Mouse (Mus musculus) midbrain, postnatal 0 days (tissue): ENCODE measurements around the gene Gnaz. TPM values are rescaled to one million over a fixed set of nuclear protein-coding genes. Genes with fewer than 3 reads are reported as not detected.

Source experiments
- ATAC-seq: fragments of 200-750 bp; cut with Nextera tagmentation; 2 replicates; pipeline ENCODE4 v1.8.0; 2017; ENCODE audit warnings: moderate number of reproducible peaks, mild to moderate bottlenecking, moderate TSS enrichment, moderate library complexity; ENCODE audit not compliant: low FRiP score
- DNase-seq: peaks from one replicate; pipeline ENCODE4 v3.0.0-alpha.2; 2015; ENCODE audit warnings: low spot score
- H3K27ac ChIP-seq: fragments of 300-500 bp; sonication (generic); 2 replicates; pipeline ENCODE4 v1.5.1; 2014; ENCODE audit warnings: low read depth, mild to moderate bottlenecking, low read length, mixed read lengths
- H3K27me3 ChIP-seq: fragments of 300-500 bp; sonication (generic); 2 replicates; pipeline ENCODE4 v1.6.1; 2014; ENCODE audit warnings: low read length, control low read depth, mixed read lengths; ENCODE audit not compliant: insufficient read depth
- H3K36me3 ChIP-seq: fragments of 300-500 bp; sonication (generic); 2 replicates; pipeline ENCODE4 v1.6.1; 2014; ENCODE audit warnings: low read length, control low read depth, mixed read lengths; ENCODE audit not compliant: insufficient read depth
- H3K4me1 ChIP-seq: fragments of 300-500 bp; sonication (generic); 2 replicates; pipeline ENCODE4 v1.6.1; 2014; ENCODE audit warnings: mild to moderate bottlenecking, control low read depth, antibody characterized with exemption, low read length, mixed read lengths; ENCODE audit not compliant: insufficient read depth
- H3K4me2 ChIP-seq: fragments of 300-500 bp; sonication (generic); 2 replicates; pipeline ENCODE4 v1.6.1; 2014; ENCODE audit warnings: low read depth, mild to moderate bottlenecking, low read length, mixed read lengths; ENCODE audit not compliant: poor library complexity, severe bottlenecking
- H3K4me3 ChIP-seq: fragments of 300-500 bp; sonication (generic); 2 replicates; pipeline ENCODE4 v1.5.1; 2014; ENCODE audit warnings: low read depth, mild to moderate bottlenecking, low read length, moderate library complexity
- H3K9ac ChIP-seq: fragments of 300-500 bp; sonication (generic); replicated peaks from 2 replicates; pipeline ENCODE4 v1.6.1; 2014; ENCODE audit warnings: mild to moderate bottlenecking, low read length, moderate library complexity, mixed read lengths; ENCODE audit not compliant: poor library complexity, severe bottlenecking
- H3K9me3 ChIP-seq: fragments of 300-500 bp; sonication (generic); 2 replicates; pipeline ENCODE4 v1.6.1; 2016; ENCODE audit warnings: low read length, control low read depth
- CTCF ChIP-seq: IDR thresholded peaks from 2 replicates; pipeline ENCODE4 v1.5.1; 2016; ENCODE audit warnings: antibody characterized with exemption, mild to moderate bottlenecking
- WGBS: fragments of 180-500 bp; shearing (Covaris S2); extraction: QIAGEN DNeasy Blood & Tissue Kit; methylation state at CpG from one replicate; pipeline ENCODE4 v1.1.7; 2014; 5-methylcytosine and 5-hydroxymethylcytosine counted together
- polyA plus RNA-seq: library from polyadenylated mRNA; unstranded; fragments of >200 nt; fragmentation: Nextera tagmentation; extraction: Ambion mirVana; gene quantifications from 2 replicates; pipeline ENCODE4 v1.2.1, GENCODE M21; 2015
- total RNA-seq: library from RNA; depleted of rRNA; stranded (reverse); fragments of >200 nt; gene quantifications from 2 replicates; pipeline ENCODE4 v1.2.3, GENCODE M21; 2014

Gene Gnaz
- total and polyA plus RNA-seq, 2 experiments from 2014 or later, result 132 to 219 TPM

DNA sequence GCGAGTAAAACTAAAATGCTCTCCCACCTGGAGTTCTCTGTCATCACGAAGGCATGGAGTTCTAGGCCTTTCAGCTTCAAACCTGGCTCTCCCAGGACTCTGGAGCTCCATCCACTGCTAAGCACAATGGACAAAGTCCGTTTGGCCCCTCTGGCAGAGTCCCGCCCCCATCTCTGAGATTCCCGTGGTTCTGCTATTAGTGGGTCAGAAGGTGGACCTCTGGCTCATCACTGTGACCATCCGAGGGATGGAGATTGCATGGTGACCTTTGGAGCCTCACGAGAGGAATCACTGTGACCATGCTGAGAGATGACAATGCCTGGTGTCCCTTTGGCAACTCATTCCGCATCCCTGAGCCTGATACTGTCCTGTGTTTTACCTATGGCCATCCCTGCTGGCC lies 85.9 kb downstream of the Gnaz start:
- Histone ChIP-seq H3K4me3 (no peak overlapping the region), H3K9ac (no peak overlapping the region), H3K27me3 (no peaks in the 10 kb centered on the region), H3K27ac (no peak overlapping the region), H3K9me3 (no peaks in the 10 kb centered on the region), H3K4me2 (no peak overlapping the region), H3K36me3 (0 out of 2 replicates have a peak, but pooled peaks cover 10% of the 10 kb centered on the region), H3K4me1 (peaks cover 4% of the 10 kb centered on the region; the same call in 1 of the 2 replicates)
- DNase-seq (no peak), ATAC-seq (no peak)
- WGBS, result 76% methylated on average over 8 of the region's 8 CpGs
- no peak for TF ChIP-seq CTCF

DNA sequence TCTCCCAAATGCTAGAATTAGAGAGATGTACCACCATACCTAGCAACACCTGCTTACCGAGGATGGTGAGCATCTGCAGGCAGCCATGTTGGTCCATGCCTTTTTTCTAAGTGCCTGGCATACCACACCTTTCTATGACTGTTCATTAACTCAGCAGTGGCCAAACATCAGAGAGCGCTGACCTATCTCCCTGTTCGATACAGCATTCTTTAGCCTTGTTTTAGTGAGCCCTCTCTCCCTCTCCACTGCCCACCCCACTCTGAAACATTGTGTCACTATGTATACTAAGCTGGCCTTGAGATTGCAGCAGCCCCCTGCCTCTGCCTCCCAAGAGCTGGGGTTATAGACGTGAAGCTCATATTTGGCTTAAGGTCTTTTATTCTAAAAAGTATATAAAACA lies 86.7 kb downstream of the Gnaz start:
- DNase-seq (no peak), ATAC-seq (no peak)
- H3K4me1 ChIP-seq, result peaks cover 4% of the 10 kb centered on the region; the same call in 1 of the 2 replicates
- H3K9ac ChIP-seq, result no peak overlapping the region
- no peak for TF ChIP-seq CTCF
- H3K27me3 ChIP-seq, result no peaks in the 10 kb centered on the region
- no peak overlapping the region for H3K27ac ChIP-seq
- 0 out of 2 replicates have a peak, but pooled peaks cover 6% of the 10 kb centered on the region for H3K36me3 ChIP-seq
- H3K9me3 ChIP-seq, result no peaks in the 10 kb centered on the region
- no peak overlapping the region for H3K4me3 ChIP-seq
- 91% methylated on average over 4 of the region's 4 CpGs for WGBS
- no peak overlapping the region for H3K4me2 ChIP-seq

DNA sequence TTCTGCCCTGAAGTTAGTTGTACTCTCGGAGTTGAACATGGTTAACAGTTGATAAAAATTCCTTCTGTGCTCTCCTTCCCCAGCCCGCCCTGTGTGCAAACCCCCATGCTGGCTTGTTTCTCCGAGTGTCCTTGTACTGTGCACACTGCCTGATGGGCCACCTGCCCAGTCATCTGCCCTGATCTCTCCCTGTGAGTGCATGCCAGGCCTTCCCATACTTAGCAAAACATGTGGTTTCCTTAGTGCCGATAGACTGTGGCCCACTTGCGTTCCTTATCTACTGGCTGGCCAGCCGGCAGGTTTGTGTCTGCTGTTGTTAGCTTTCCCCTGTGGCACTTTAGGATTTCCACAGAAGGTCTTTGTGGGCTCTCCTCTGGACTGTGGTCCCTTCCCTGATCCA lies 87.1 kb downstream of the Gnaz start:
- no peak for DNase-seq
- Histone ChIP-seq H3K4me1 (peaks cover 4% of the 10 kb centered on the region; the same call in 1 of the 2 replicates), H3K4me2 (no peak overlapping the region), H3K36me3 (0 out of 2 replicates have a peak, but pooled peaks cover 3% of the 10 kb centered on the region), H3K27ac (no peak overlapping the region), H3K9me3 (no peaks in the 10 kb centered on the region), H3K9ac (no peak overlapping the region), H3K27me3 (no peaks in the 10 kb centered on the region), H3K4me3 (no peak overlapping the region)
- WGBS, result 70% methylated on average over 6 of the region's 6 CpGs
- TF ChIP-seq CTCF, result no peak
- ATAC-seq, result no peak

- H3K4me3 ChIP-seq, result no peak overlapping the region
- no peak for ATAC-seq
- H3K4me1 ChIP-seq, result peaks cover 7% of the 10 kb centered on the region; the same call in 1 of the 2 replicates
- WGBS, result 65% methylated on average over 5 of the region's 5 CpGs
- no peak for TF ChIP-seq CTCF
- H3K9me3 ChIP-seq, result no peaks in the 10 kb centered on the region
- no peaks in the 10 kb centered on the region for H3K27me3 ChIP-seq
- DNase-seq, result no peak
- no peak overlapping the region for H3K9ac ChIP-seq
- H3K4me2 ChIP-seq, result no peak overlapping the region
- no peak overlapping the region for H3K27ac ChIP-seq
- no peaks in the 10 kb centered on the region for H3K36me3 ChIP-seq
These were observed 88.7 kb downstream of the Gnaz start for GRCm38 (mm10) chr10:75055672-75056071.

DNA sequence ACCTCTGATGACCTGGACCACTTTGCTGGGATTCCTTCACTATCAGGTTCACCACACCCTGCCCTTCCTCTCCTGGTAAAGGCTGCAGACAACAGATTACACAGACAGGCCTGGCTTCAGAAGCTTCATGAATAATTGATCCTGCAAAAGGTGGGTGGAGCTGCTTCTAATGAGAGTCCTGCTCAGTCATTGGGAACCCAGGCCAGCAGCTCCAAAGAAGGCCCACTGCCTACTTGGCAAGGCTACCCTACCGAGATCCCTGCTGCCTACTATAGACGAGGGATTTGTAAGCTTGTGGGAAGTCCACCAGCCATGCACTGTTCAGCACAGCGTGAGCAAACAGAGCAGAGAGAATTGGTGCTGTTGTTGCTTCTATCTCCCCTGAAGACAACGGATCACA lies 89.3 kb downstream of the Gnaz start:
- Histone ChIP-seq H3K9me3 (no peaks in the 10 kb centered on the region), H3K4me3 (no peak overlapping the region), H3K4me1 (peaks cover 7% of the 10 kb centered on the region; the same call in 1 of the 2 replicates), H3K9ac (no peak overlapping the region), H3K36me3 (no peaks in the 10 kb centered on the region), H3K27me3 (no peaks in the 10 kb centered on the region), H3K27ac (no peak overlapping the region), H3K4me2 (no peak overlapping the region)
- ATAC-seq, result no peak
- 14% methylated on average over 4 of the region's 4 CpGs for WGBS
- DNase-seq, result peak; percentile 65
- no peak for TF ChIP-seq CTCF

DNA sequence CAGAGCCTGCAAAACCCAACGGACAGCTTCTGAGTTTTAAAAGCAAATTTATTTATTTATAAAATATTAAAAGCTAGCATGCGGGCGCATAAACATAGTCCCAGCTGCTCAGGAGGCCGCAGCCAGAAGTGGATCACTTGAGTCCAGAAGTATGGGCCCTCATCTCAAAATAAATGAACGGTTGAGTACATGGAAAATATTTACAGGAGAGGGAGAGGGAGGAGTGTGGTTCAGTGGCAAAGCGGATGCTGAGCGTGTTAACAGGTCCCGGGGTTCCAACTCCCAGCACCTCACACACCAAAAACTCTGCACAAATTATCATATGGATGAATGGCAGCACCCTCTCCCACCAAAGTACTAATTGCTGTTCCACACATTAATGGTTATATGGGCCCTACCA lies 91.4 kb downstream of the Gnaz start:
- Histone ChIP-seq H3K4me1 (peaks cover 18% of the 10 kb centered on the region; the same call in 1 of the 2 replicates), H3K9ac (no peak overlapping the region), H3K4me3 (no peak overlapping the region), H3K27ac (no peak overlapping the region), H3K9me3 (no peaks in the 10 kb centered on the region), H3K27me3 (no peaks in the 10 kb centered on the region), H3K4me2 (no peak overlapping the region), H3K36me3 (no peaks in the 10 kb centered on the region)
- ATAC-seq (no peak), DNase-seq (no peak)
- 60% methylated on average over 8 of the region's 8 CpGs for WGBS
- no peak for TF ChIP-seq CTCF
